Mouse (Mus musculus) cerebellum, postnatal 36 days (tissue): ENCODE results near the gene Vegfd.

ENCODE experiments used
- DNase-seq, 2 experiments: peaks; one replicate each; pipeline ENCODE4 v3.0.0; 2021 to 2022; ENCODE audit warnings: mixed read lengths in 2 of 2

The Vegfd gene

GRCm38 (mm10) chrX:164420518-164420917, 47.3 kb downstream of the Vegfd start:
- DNase-seq = no peak

- no peak for DNase-seq
Measured at GRCm38 (mm10) chrX:164424821-164425220, 51.6 kb downstream of the Vegfd start.

GRCm38 (mm10) chrX:164427295-164427694, 54.1 kb downstream of the Vegfd start:
- DNase-seq = no peak

GRCm38 (mm10) chrX:164428224-164428623, 55.0 kb downstream of the Vegfd start:
- no peak for DNase-seq

GRCm38 (mm10) chrX:164430621-164431020, 57.4 kb downstream of the Vegfd start:
- no peak for DNase-seq

- no peak for DNase-seq
Measured at GRCm38 (mm10) chrX:164431133-164431532, 58.0 kb downstream of the Vegfd start.

- no peak for DNase-seq
Measured at GRCm38 (mm10) chrX:164431541-164431940, 58.4 kb downstream of the Vegfd start.

- DNase-seq = no peak
Measured at GRCm38 (mm10) chrX:164432682-164433081, 59.5 kb downstream of the Vegfd start.

GRCm38 (mm10) chrX:164436709-164437108, 63.5 kb downstream of the Vegfd start, which contains the start of gene Asb11:
TSS of gene Asb11 (plus strand) at chrX:164436994.
- no peak for DNase-seq

- DNase-seq = no peak
Measured at GRCm38 (mm10) chrX:164439462-164439861, 66.3 kb downstream of the Vegfd start.

GRCm38 (mm10) chrX:164440140-164440539, 67.0 kb downstream of the Vegfd start:
- no peak for DNase-seq

GRCm38 (mm10) chrX:164440703-164441102, 67.5 kb downstream of the Vegfd start:
- DNase-seq = no peak

GRCm38 (mm10) chrX:164441306-164441705, 68.1 kb downstream of the Vegfd start:
- DNase-seq = no peak

GRCm38 (mm10) chrX:164445601-164446000, 72.4 kb downstream of the Vegfd start:
- DNase-seq = no peak

- DNase-seq = no peak
Measured at GRCm38 (mm10) chrX:164446106-164446551, 73.0 kb downstream of the Vegfd start.

- DNase-seq = no peak
Measured at GRCm38 (mm10) chrX:164446835-164447681, 73.9 kb downstream of the Vegfd start.

- DNase-seq = no peak
Measured at GRCm38 (mm10) chrX:164447682-164448071, 74.5 kb downstream of the Vegfd start.

GRCm38 (mm10) chrX:164449201-164449600, 76.0 kb downstream of the Vegfd start:
- peak in 1 of 2 experiments; percentile 27 for DNase-seq
